Mouse (Mus musculus) thymus, adult 2 months (tissue): ENCODE data around the gene Trpc5. TPM values are rescaled to one million over a fixed set of nuclear protein-coding genes. Genes with fewer than 3 reads are reported as not detected.

Experiments used
- DNase-seq: peaks from one replicate; pipeline ENCODE4 v3.0.0; 2021
- H3K27ac ChIP-seq: fragments of 200-500 bp; 2 replicates; pipeline ENCODE4 v1.5.1; 2012; ENCODE audit warnings: low read length, control low read depth; ENCODE audit not compliant: control insufficient read depth, insufficient read depth
- H3K27me3 ChIP-seq: fragments of 200-500 bp; 2 replicates; pipeline ENCODE4 v1.6.1; 2012; ENCODE audit warnings: mild to moderate bottlenecking, low read length, moderate library complexity, mixed read lengths; ENCODE audit not compliant: control insufficient read depth, insufficient read depth
- H3K36me3 ChIP-seq: fragments of 200-500 bp; 2 replicates; pipeline ENCODE4 v1.6.1; 2012; ENCODE audit warnings: mild to moderate bottlenecking, low read length, moderate library complexity; ENCODE audit not compliant: control insufficient read depth, insufficient read depth
- H3K4me1 ChIP-seq: fragments of 200-500 bp; replicated peaks from 2 replicates; pipeline ENCODE4 v1.6.1; 2012; ENCODE audit warnings: low read length; ENCODE audit not compliant: control insufficient read depth, insufficient read depth
- H3K4me3 ChIP-seq: fragments of 200-500 bp; 2 replicates; pipeline ENCODE4 v1.5.1; 2012; ENCODE audit warnings: mild to moderate bottlenecking, low read length, control low read depth, moderate library complexity; ENCODE audit not compliant: control insufficient read depth, insufficient read depth
- CTCF ChIP-seq: fragments of 200-500 bp; IDR thresholded peaks from 2 replicates; pipeline ENCODE4 v1.5.1; 2012; ENCODE audit warnings: mild to moderate bottlenecking, control low read depth, low read length, moderate library complexity, borderline replicate concordance; ENCODE audit not compliant: control insufficient read depth, poor library complexity, insufficient read depth; ENCODE audit errors: extremely low read depth
- POLR2A ChIP-seq: fragments of 200-500 bp; IDR thresholded peaks from 2 replicates; pipeline ENCODE4 v1.6.1; 2012; ENCODE audit warnings: mild to moderate bottlenecking, low read length, control low read depth, moderate library complexity; ENCODE audit not compliant: control insufficient read depth, poor library complexity, insufficient read depth; ENCODE audit errors: extremely low read depth
- WGBS: fragments of 180-500 bp; shearing (Covaris S2); methylation state at CpG from one replicate; pipeline ENCODE4 v1.1.7; 2018; 5-methylcytosine and 5-hydroxymethylcytosine counted together
- polyA plus RNA-seq: library from polyadenylated mRNA; depleted of rRNA; stranded (reverse); fragments of >200 nt; gene quantifications from 2 replicates; pipeline ENCODE4 v1.2.3, GENCODE M21; 2012; rRNA removed

The Trpc5 gene
- polyA plus RNA-seq, 1 experiment: 0.03 TPM

DNA sequence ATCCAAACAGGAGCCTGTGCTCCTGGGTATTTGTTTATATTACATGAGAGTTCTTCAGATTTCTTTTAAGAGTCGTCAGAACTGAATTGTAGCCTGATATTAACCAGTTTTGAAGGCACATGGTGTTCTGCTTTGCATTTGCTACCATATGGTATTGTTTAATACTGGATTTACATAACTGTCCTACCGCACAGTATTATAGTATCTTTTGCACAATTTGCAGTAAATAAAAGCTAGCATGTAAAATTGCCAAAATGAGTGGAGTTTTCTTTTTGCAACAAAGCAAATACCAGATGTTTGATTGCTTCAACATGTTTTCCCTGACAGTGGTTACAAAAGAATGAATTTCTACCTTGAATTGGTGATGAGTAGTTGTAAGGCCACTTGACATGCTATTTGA lies 313.8 kb downstream of the Trpc5 start:
- Histone ChIP-seq H3K27me3 (no peaks in the 10 kb centered on the region), H3K27ac (no peak overlapping the region), H3K4me1 (no peaks in the 10 kb centered on the region), H3K4me3 (no peak overlapping the region), H3K36me3 (no peaks in the 10 kb centered on the region)
- TF ChIP-seq CTCF (no peak), POLR2A (no peak)
- 93% methylated on average over 2 of the region's 2 CpGs for WGBS
- no peak for DNase-seq

DNA sequence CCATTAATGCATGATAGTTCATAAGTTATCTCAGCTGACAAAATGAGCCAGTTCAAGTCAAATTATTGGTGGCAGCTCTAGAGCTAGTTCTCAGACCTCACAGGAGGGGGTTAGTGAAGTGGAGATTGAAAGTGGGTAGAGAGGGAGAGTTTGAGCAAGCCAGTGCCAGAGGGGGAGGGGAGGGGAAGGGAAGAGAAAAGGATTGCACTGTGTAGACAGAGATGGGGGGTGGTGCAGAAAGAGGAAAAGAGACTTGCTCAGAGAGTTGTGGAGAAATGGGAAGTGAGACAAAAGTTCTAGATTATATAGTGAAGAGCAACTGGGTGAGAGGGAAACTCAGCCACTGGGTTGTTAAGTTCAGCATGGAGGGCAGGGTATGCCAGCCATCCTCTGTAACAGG lies 349.6 kb downstream of the Trpc5 start:
- Histone ChIP-seq H3K36me3 (no peaks in the 10 kb centered on the region), H3K4me1 (no peaks in the 10 kb centered on the region), H3K27me3 (no peaks in the 10 kb centered on the region), H3K4me3 (no peak overlapping the region), H3K27ac (no peak overlapping the region)
- DNase-seq: no peak
- no peak for TF ChIP-seq POLR2A
- TF ChIP-seq CTCF: no peak

DNA sequence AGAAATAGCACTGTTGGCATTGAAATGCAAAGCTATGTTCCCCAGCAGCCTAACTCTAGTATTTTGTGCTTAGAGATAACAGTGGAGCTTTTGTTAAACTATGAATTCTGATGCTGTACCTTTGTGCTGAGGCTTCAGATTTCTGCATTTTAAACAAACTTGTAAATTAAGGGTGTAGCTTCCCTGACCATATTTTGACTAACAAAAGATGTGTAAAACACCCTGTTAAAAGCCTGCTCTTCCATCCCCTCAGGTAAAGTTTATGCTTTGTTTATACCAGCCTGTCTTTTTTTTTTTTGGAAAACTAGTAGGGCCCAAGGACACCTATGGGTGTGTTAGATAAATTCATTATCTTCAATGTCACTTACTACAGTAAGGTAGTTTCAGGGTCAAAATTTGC lies 350.0 kb downstream of the Trpc5 start:
- no peak for TF ChIP-seq CTCF
- no peak overlapping the region for H3K4me3 ChIP-seq
- DNase-seq: no peak
- H3K4me1 ChIP-seq: no peaks in the 10 kb centered on the region
- H3K36me3 ChIP-seq: no peaks in the 10 kb centered on the region
- no peak overlapping the region for H3K27ac ChIP-seq
- no peaks in the 10 kb centered on the region for H3K27me3 ChIP-seq

DNA sequence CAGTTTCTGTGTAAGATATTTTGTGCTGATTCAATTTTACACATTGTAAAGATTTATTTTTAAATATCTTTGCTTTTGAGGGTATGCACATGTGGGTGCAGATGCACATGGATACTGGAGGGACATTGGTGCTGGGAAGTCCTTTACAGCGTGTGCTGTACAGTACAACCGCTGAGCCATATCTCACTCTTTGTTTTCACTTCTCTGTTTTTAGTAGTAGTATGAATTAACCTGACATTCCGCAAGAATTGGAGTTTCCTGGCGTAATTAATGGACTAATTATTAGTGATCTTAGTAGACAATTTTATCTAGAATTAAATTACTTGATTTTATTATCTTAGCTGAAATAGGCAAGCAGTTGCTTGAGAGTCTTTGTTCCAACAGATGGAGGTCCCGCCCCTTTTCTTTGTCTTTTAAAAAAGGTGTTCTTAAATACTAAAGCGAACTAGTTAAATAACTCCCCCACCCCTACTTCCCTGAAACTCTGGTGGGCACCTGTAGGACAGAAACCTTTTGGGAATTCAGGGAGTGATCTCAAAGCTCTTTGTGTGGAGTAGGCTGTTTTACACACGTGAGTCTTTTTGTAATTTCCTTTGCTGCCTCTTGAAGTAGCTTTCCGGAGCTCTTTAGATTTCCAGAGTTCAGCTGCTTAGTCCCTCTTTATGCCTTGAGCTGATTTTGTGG lies 352.5 kb downstream of the Trpc5 start:
- WGBS: 92% methylated on average over 8 of the region's 8 CpGs
- no peak overlapping the region for H3K4me3 ChIP-seq
- no peaks in the 10 kb centered on the region for H3K4me1 ChIP-seq
- TF ChIP-seq CTCF (no peak), POLR2A (no peak)
- no peaks in the 10 kb centered on the region for H3K27me3 ChIP-seq
- H3K27ac ChIP-seq: no peak overlapping the region
- no peak for DNase-seq
- no peaks in the 10 kb centered on the region for H3K36me3 ChIP-seq

Other genes with a start within 250 kb of the Trpc5 start
- gene Trpc5os, start 231.6 kb downstream of the Trpc5 start, polyA plus RNA-seq: not detected in 2 replicates
- not detected in 2 replicates for gene Rtl4, start 727 bp upstream of the Trpc5 start, polyA plus RNA-seq